Mouse (Mus musculus): Measurements from ENCODE around the gene H2-DMb1. TPM values are rescaled to one million over a fixed set of nuclear protein-coding genes. Genes with fewer than 3 reads are reported as not detected.

The H2-DMb1 gene
- polyA plus RNA-seq, 1 experiment from 2014 or later: 0.43 TPM

DNA sequence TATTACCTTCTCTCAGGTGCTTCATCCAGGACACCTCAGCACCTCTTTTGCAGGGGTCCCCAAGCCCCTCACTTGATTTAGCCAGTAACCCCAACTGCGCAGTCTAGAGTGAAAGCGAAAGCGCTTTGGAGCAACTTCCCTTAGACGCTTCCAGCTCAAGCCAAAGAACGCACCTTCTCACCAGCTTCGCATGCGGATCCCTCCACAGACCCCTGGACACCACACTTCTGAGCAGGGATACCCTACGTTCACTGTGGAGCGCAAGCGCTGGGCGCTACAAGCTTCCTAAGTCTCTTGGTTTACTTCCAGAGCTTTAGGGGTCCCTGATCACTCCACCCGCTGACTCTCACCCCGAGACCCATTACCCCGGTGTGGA, 34.0 kb downstream of the H2-DMb1 start:
- peaks cover 17% of the 10 kb centered on the region for H3K4me1 ChIP-seq (replicated peaks)
- no peaks in the 10 kb centered on the region for H3K36me3 ChIP-seq
- peak overlapping the region; percentile 36 for H3K4me3 ChIP-seq (replicated peaks)
- no peak overlapping the region for H3K27ac ChIP-seq
- 0 out of 2 replicates have a peak overlapping the region, but pooled peaks have one; percentile 59 for H3K9ac ChIP-seq (replicated peaks)
- no peaks in the 10 kb centered on the region for H3K9me3 ChIP-seq
- no peak for ATAC-seq
- H3K27me3 ChIP-seq: peaks cover 86% of the 10 kb centered on the region
- WGBS: 2% methylated on average over 14 of the region's 14 CpGs
- H3K4me2 ChIP-seq (replicated peaks): peak overlapping the region; percentile 71

- Histone ChIP-seq H3K9me3 (no peaks in the 10 kb centered on the region), H3K27me3 (peaks cover 91% of the 10 kb centered on the region)
- ATAC-seq: peak; percentile 91
Measured at GRCm38 (mm10) chr17:34187261-34187916, 34.5 kb downstream of the H2-DMb1 start, which contains the start of the genes Tap1 and Psmb9. Gene Tap1 (plus strand): TSS chr17:34187553. Gene Psmb9 (minus strand): TSS chr17:34187764.

DNA sequence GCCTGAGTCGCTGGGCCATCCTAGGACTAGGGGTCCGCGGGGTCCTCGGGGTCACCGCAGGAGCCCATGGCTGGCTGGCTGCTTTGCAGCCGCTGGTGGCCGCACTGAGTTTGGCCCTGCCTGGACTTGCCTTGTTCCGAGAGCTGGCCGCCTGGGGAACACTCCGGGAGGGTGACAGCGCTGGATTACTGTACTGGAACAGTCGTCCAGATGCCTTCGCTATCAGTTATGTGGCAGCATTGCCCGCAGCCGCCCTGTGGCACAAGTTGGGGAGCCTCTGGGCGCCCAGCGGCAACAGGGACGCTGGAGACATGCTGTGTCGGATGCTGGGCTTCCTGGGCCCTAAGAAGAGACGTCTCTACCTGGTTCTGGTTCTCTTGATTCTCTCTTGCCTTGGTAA, 35.1 kb downstream of the H2-DMb1 start:
- 4% methylated on average over 20 of the region's 20 CpGs for WGBS
- H3K36me3 ChIP-seq: no peaks in the 10 kb centered on the region
- peak overlapping the region; percentile 71 for H3K4me2 ChIP-seq (replicated peaks)
- no peaks in the 10 kb centered on the region for H3K9me3 ChIP-seq
- H3K9ac ChIP-seq (replicated peaks): peak overlapping the region; percentile 59
- H3K4me1 ChIP-seq (replicated peaks): peaks cover 17% of the 10 kb centered on the region
- H3K27ac ChIP-seq: no peak overlapping the region
- ATAC-seq: no peak
- peak overlapping the region; percentile 36 for H3K4me3 ChIP-seq (replicated peaks)
- peaks cover 96% of the 10 kb centered on the region for H3K27me3 ChIP-seq

More at GRCm38 (mm10) chr17:34187261-34187916, 34.5 kb downstream of the H2-DMb1 start, which contains the start of the genes Tap1 and Psmb9:
- Histone ChIP-seq H3K36me3 (no peaks in the 10 kb centered on the region), H3K4me1 (replicated peaks) (peaks cover 17% of the 10 kb centered on the region), H3K27ac (no peak within 1 kb of the TSS), H3K4me3 (replicated peaks) (peak within 1 kb of the TSS; percentile 36), H3K9ac (replicated peaks) (peak within 1 kb of the TSS; percentile 59), H3K4me2 (replicated peaks) (peak within 1 kb of the TSS; percentile 71)
- WGBS: under 1% methylated on average over 46 of the region's 46 CpGs

GRCm38 (mm10) chr17:34188986-34189385, 36.1 kb downstream of the H2-DMb1 start:
- ATAC-seq: no peak
- Histone ChIP-seq H3K36me3 (no peaks in the 10 kb centered on the region), H3K4me2 (replicated peaks) (no peak overlapping the region), H3K27me3 (peaks cover 96% of the 10 kb centered on the region), H3K27ac (no peak overlapping the region), H3K4me3 (replicated peaks) (no peak overlapping the region), H3K4me1 (replicated peaks) (peaks cover 17% of the 10 kb centered on the region), H3K9me3 (no peaks in the 10 kb centered on the region), H3K9ac (replicated peaks) (no peak overlapping the region)
- WGBS: 76% methylated on average over 6 of the region's 6 CpGs

GRCm38 (mm10) chr17:34192852-34193251, 40.0 kb downstream of the H2-DMb1 start:
- no peak overlapping the region for H3K9ac ChIP-seq (replicated peaks)
- no peaks in the 10 kb centered on the region for H3K9me3 ChIP-seq
- H3K4me1 ChIP-seq (replicated peaks): peaks cover 17% of the 10 kb centered on the region
- H3K27me3 ChIP-seq: peaks cover 97% of the 10 kb centered on the region
- WGBS: 24% methylated on average over 16 of the region's 16 CpGs
- H3K36me3 ChIP-seq: no peaks in the 10 kb centered on the region
- no peak overlapping the region for H3K27ac ChIP-seq
- H3K4me2 ChIP-seq (replicated peaks): no peak overlapping the region
- H3K4me3 ChIP-seq (replicated peaks): no peak overlapping the region
- ATAC-seq: no peak

DNA sequence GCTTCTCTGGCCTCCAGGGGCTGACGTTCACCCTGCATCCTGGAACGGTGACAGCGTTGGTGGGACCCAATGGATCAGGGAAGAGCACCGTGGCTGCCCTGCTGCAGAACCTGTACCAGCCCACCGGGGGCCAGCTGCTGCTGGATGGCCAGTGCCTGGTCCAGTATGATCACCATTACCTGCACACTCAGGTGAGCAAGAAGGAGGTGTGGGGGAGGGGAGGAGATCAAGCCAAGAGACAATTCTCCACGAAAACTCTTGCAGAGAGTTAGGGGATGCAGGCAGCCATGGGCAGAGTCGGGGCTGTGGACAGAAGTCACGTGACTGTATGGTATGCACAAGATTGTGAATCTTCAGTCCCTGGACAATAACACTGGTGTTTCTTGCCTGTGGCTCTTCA, 40.6 kb downstream of the H2-DMb1 start:
- H3K4me1 ChIP-seq (replicated peaks): peaks cover 18% of the 10 kb centered on the region
- no peak for ATAC-seq
- H3K27ac ChIP-seq: no peak overlapping the region
- H3K9ac ChIP-seq (replicated peaks): no peak overlapping the region
- H3K9me3 ChIP-seq: no peaks in the 10 kb centered on the region
- no peaks in the 10 kb centered on the region for H3K36me3 ChIP-seq
- H3K4me3 ChIP-seq (replicated peaks): no peak overlapping the region
- no peak overlapping the region for H3K4me2 ChIP-seq (replicated peaks)
- WGBS: 64% methylated on average over 8 of the region's 8 CpGs
- H3K27me3 ChIP-seq: peaks cover 98% of the 10 kb centered on the region

DNA sequence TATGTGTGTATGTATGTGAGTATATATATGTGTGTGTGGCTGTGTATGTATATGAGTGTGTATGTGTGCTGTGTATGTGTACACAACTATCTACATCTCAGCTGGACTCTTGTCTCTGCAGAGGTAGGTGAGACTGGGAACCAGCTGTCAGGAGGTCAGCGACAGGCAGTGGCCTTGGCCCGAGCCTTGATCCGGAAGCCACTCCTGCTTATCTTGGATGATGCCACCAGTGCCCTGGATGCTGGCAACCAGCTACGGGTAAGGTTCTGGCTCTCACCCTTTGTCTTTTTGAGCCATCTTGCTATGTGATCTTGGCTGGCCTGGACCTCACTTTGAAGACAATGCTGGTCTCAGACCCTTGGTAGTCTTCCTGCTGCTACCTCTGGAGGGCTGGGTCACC, 41.9 kb downstream of the H2-DMb1 start:
- no peaks in the 10 kb centered on the region for H3K36me3 ChIP-seq
- H3K27me3 ChIP-seq: peaks cover 98% of the 10 kb centered on the region
- H3K9ac ChIP-seq (replicated peaks): no peak overlapping the region
- ATAC-seq: no peak
- H3K27ac ChIP-seq: no peak overlapping the region
- peaks cover 19% of the 10 kb centered on the region for H3K4me1 ChIP-seq (replicated peaks)
- no peaks in the 10 kb centered on the region for H3K9me3 ChIP-seq
- H3K4me2 ChIP-seq (replicated peaks): no peak overlapping the region
- H3K4me3 ChIP-seq (replicated peaks): no peak overlapping the region
- 90% methylated on average over 4 of the region's 4 CpGs for WGBS

- 35% methylated on average over 12 of the region's 12 CpGs for WGBS
- Histone ChIP-seq H3K9me3 (no peaks in the 10 kb centered on the region), H3K4me1 (replicated peaks) (peaks cover 19% of the 10 kb centered on the region), H3K4me2 (replicated peaks) (0 out of 2 replicates have a peak overlapping the region, but pooled peaks have one; percentile 66), H3K27ac (no peak overlapping the region), H3K9ac (replicated peaks) (no peak overlapping the region), H3K4me3 (replicated peaks) (no peak overlapping the region; the same call in 1 of the 2 replicates), H3K27me3 (peaks cover 98% of the 10 kb centered on the region), H3K36me3 (no peaks in the 10 kb centered on the region)
- ATAC-seq: no peak
Measured at GRCm38 (mm10) chr17:34196491-34196890, 43.6 kb downstream of the H2-DMb1 start.

- peaks cover 19% of the 10 kb centered on the region for H3K4me1 ChIP-seq (replicated peaks)
- H3K4me3 ChIP-seq (replicated peaks): peak within 1 kb of the TSS; percentile 43
- H3K27me3 ChIP-seq: peaks cover 92% of the 10 kb centered on the region
- H3K27ac ChIP-seq: no peak within 1 kb of the TSS
- 5% methylated on average over 41 of the region's 41 CpGs for WGBS
- peak; percentile 90 for ATAC-seq
- H3K36me3 ChIP-seq: no peaks in the 10 kb centered on the region
- H3K4me2 ChIP-seq (replicated peaks): peak within 1 kb of the TSS; percentile 66
- H3K9ac ChIP-seq (replicated peaks): peak within 1 kb of the TSS; percentile 42; the same call in 1 of the 2 replicates
- H3K9me3 ChIP-seq: no peaks in the 10 kb centered on the region
Measured at GRCm38 (mm10) chr17:34196941-34197894, 44.3 kb downstream of the H2-DMb1 start, which contains the start of gene Psmb8. Gene Psmb8 (plus strand): TSS chr17:34197721.

- 3% methylated on average over 32 of the region's 32 CpGs for WGBS
Measured at GRCm38 (mm10) chr17:34197904-34198520, 45.1 kb downstream of the H2-DMb1 start.

GRCm38 (mm10) chr17:34198521-34198912, 45.6 kb downstream of the H2-DMb1 start:
- Histone ChIP-seq H3K27me3 (peaks cover 88% of the 10 kb centered on the region), H3K4me1 (replicated peaks) (peaks cover 19% of the 10 kb centered on the region), H3K9me3 (no peaks in the 10 kb centered on the region), H3K27ac (no peak overlapping the region), H3K36me3 (no peaks in the 10 kb centered on the region), H3K4me3 (replicated peaks) (peak overlapping the region; percentile 43), H3K9ac (replicated peaks) (no peak overlapping the region), H3K4me2 (replicated peaks) (peak overlapping the region; percentile 66)
- 4% methylated on average over 11 of the region's 11 CpGs for WGBS
- ATAC-seq: no peak

More at GRCm38 (mm10) chr17:34197904-34198520, 45.1 kb downstream of the H2-DMb1 start:
- Histone ChIP-seq H3K27me3 (peaks cover 88% of the 10 kb centered on the region), H3K9me3 (no peaks in the 10 kb centered on the region), H3K4me3 (replicated peaks) (peak overlapping the region; percentile 43), H3K9ac (replicated peaks) (0 out of 2 replicates have a peak overlapping the region, but pooled peaks have one; percentile 42), H3K4me1 (replicated peaks) (peaks cover 19% of the 10 kb centered on the region), H3K4me2 (replicated peaks) (peak overlapping the region; percentile 66), H3K36me3 (no peaks in the 10 kb centered on the region), H3K27ac (no peak overlapping the region)
- ATAC-seq: no peak

Data from midbrain, embryonic 13.5 days (tissue).